Mouse (Mus musculus): ENCODE results near the gene Tango2. TPM values are rescaled to one million over a fixed set of nuclear protein-coding genes. Genes with fewer than 3 reads are reported as not detected.
A peak's percentile ranks its signal among the peaks of the same experiment; 100 is the strongest.

Gene Tango2
- polyA plus RNA-seq, 1 experiment: 22.2 TPM

- H3K27me3 ChIP-seq (ENCODE audit: control insufficient read depth, insufficient read depth, insufficient read length): no peaks in the 10 kb centered on the region
- H3K79me2 ChIP-seq (ENCODE audit: control insufficient read depth, insufficient read depth): no peaks in the 10 kb centered on the region
- no peak overlapping the region for H3K4me2 ChIP-seq (ENCODE audit: low read depth)
- H3K36me3 ChIP-seq (ENCODE audit: control insufficient read depth, insufficient read depth): no peaks in the 10 kb centered on the region
- no peak overlapping the region for H3ac ChIP-seq (ENCODE audit: control insufficient read depth, insufficient read length)
- H3K4me3 ChIP-seq: no peak overlapping the region
- TF ChIP-seq MAX (IDR thresholded peaks at IDR 0.05; ENCODE audit: low read depth) (no peak), CEBPB (IDR thresholded peaks at IDR 0.05; ENCODE audit: insufficient read depth, poor library complexity, severe bottlenecking) (no peak), TCF12 (IDR thresholded peaks at IDR 0.05; ENCODE audit: insufficient read depth, poor library complexity, severe bottlenecking) (no peak), TCF3 (IDR thresholded peaks at IDR 0.05; ENCODE audit: insufficient read length, low read depth) (no peak), MYOG (IDR thresholded peaks at IDR 0.05; ENCODE audit: control insufficient read depth in 1 of 3, insufficient read depth in 1 of 3, insufficient read length in 2 of 3, low read depth in 2 of 3) (no peak), POLR2AphosphoS2 (IDR thresholded peaks at IDR 0.05; ENCODE audit: insufficient read length, low read depth) (no peak), POLR2A (IDR thresholded peaks at IDR 0.05; ENCODE audit: insufficient read length, low read depth) (no peak), SRF (IDR thresholded peaks at IDR 0.05; ENCODE audit: control insufficient read depth, insufficient read length, low read depth) (no peak), E2F4 (IDR thresholded peaks at IDR 0.05; ENCODE audit: insufficient read depth) (no peak), REST (IDR thresholded peaks at IDR 0.05; ENCODE audit: insufficient read depth, insufficient read length) (no peak), MYOD1 (IDR thresholded peaks at IDR 0.05; ENCODE audit: control insufficient read depth in 1 of 3, insufficient read length in 2 of 3, low read depth in 2 of 3) (no peak), USF1 (IDR thresholded peaks at IDR 0.05; ENCODE audit: low read depth) (no peak)
These were observed 31.6 kb upstream of the Tango2 start for GRCm38 (mm10) chr16:18379338-18380001.

GRCm38 (mm10) chr16:18378489-18378888 lies 30.6 kb upstream of the Tango2 start:
- no peak overlapping the region for H3K4me3 ChIP-seq
- TF ChIP-seq TCF12 (IDR thresholded peaks at IDR 0.05; ENCODE audit: insufficient read depth, poor library complexity, severe bottlenecking): no peak
- no peak for TF ChIP-seq USF1 (IDR thresholded peaks at IDR 0.05; ENCODE audit: low read depth)
- TF ChIP-seq MAX (IDR thresholded peaks at IDR 0.05; ENCODE audit: low read depth): no peak
- no peak for TF ChIP-seq E2F4 (IDR thresholded peaks at IDR 0.05; ENCODE audit: insufficient read depth)
- TF ChIP-seq MYOD1 (IDR thresholded peaks at IDR 0.05; ENCODE audit: control insufficient read depth in 1 of 3, insufficient read length in 2 of 3, low read depth in 2 of 3): no peak
- no peak for TF ChIP-seq MYOG (IDR thresholded peaks at IDR 0.05; ENCODE audit: control insufficient read depth in 1 of 3, insufficient read depth in 1 of 3, insufficient read length in 2 of 3, low read depth in 2 of 3)
- TF ChIP-seq CEBPB (IDR thresholded peaks at IDR 0.05; ENCODE audit: insufficient read depth, poor library complexity, severe bottlenecking): no peak
- no peak for TF ChIP-seq SRF (IDR thresholded peaks at IDR 0.05; ENCODE audit: control insufficient read depth, insufficient read length, low read depth)
- TF ChIP-seq POLR2A (IDR thresholded peaks at IDR 0.05; ENCODE audit: insufficient read length, low read depth): no peak
- TF ChIP-seq REST (IDR thresholded peaks at IDR 0.05; ENCODE audit: insufficient read depth, insufficient read length): no peak
- no peak for TF ChIP-seq TCF3 (IDR thresholded peaks at IDR 0.05; ENCODE audit: insufficient read length, low read depth)
- no peak for TF ChIP-seq POLR2AphosphoS2 (IDR thresholded peaks at IDR 0.05; ENCODE audit: insufficient read length, low read depth)
- no peaks in the 10 kb centered on the region for H3K36me3 ChIP-seq (ENCODE audit: control insufficient read depth, insufficient read depth)
- no peaks in the 10 kb centered on the region for H3K79me2 ChIP-seq (ENCODE audit: control insufficient read depth, insufficient read depth)
- H3ac ChIP-seq (ENCODE audit: control insufficient read depth, insufficient read length): no peak overlapping the region
- H3K4me2 ChIP-seq (ENCODE audit: low read depth): no peak overlapping the region
- no peaks in the 10 kb centered on the region for H3K27me3 ChIP-seq (ENCODE audit: control insufficient read depth, insufficient read depth, insufficient read length)

GRCm38 (mm10) chr16:18377203-18377602 lies 29.3 kb upstream of the Tango2 start:
- TF ChIP-seq USF1 (IDR thresholded peaks at IDR 0.05; ENCODE audit: low read depth) (peak; percentile 32), TCF12 (IDR thresholded peaks at IDR 0.05; ENCODE audit: insufficient read depth, poor library complexity, severe bottlenecking) (no peak)
- no peaks in the 10 kb centered on the region for H3K36me3 ChIP-seq (ENCODE audit: control insufficient read depth, insufficient read depth)
- H3K4me3 ChIP-seq: no peak overlapping the region
- no peak overlapping the region for H3ac ChIP-seq (ENCODE audit: control insufficient read depth, insufficient read length)
- H3K79me2 ChIP-seq (ENCODE audit: control insufficient read depth, insufficient read depth): no peaks in the 10 kb centered on the region
- no peaks in the 10 kb centered on the region for H3K27me3 ChIP-seq (ENCODE audit: control insufficient read depth, insufficient read depth, insufficient read length)
- H3K4me2 ChIP-seq (ENCODE audit: low read depth): no peak overlapping the region

DNA sequence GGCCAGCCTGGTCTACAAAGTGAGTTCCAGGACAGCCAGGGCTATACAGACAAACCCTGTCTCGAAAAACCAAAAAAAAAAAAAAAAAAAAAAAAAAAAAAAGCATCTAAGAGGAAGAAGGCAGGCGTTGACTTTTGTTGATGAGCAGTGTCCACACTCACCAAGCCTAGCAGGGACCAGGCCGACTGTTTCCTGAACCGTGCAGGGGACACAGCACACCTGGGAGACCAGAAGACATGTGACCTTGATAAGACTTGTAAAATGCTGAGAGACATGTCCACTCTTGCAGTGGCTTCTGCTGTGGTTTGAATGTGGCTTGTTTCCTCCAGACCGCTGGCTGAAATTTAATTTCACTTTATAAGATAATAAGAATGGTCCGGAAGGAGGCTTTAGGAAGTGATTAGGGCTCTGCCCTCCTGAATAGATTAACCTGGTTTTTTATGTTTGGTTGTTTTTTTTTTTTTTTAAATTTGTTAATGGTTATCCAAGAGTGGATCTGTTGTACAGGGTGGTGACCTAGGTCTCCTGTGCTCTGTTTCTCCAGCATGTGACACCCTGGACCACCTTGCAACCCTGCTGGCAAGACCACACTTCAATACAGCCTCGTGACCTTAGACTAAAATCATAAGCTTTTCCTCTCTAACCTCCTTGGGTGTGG lies 28.5 kb upstream of the Tango2 start:
- no peaks in the 10 kb centered on the region for H3K36me3 ChIP-seq (ENCODE audit: control insufficient read depth, insufficient read depth)
- H3K27me3 ChIP-seq (ENCODE audit: control insufficient read depth, insufficient read depth, insufficient read length): no peaks in the 10 kb centered on the region
- H3ac ChIP-seq (ENCODE audit: control insufficient read depth, insufficient read length): no peak overlapping the region
- H3K4me3 ChIP-seq: no peak overlapping the region
- H3K79me2 ChIP-seq (ENCODE audit: control insufficient read depth, insufficient read depth): no peaks in the 10 kb centered on the region
- no peak overlapping the region for H3K4me2 ChIP-seq (ENCODE audit: low read depth)
- TF ChIP-seq MYOD1 (IDR thresholded peaks at IDR 0.05; ENCODE audit: control insufficient read depth in 1 of 3, insufficient read length in 2 of 3, low read depth in 2 of 3) (no peak), USF1 (IDR thresholded peaks at IDR 0.05; ENCODE audit: low read depth) (no peak), TCF12 (IDR thresholded peaks at IDR 0.05; ENCODE audit: insufficient read depth, poor library complexity, severe bottlenecking) (no peak), REST (IDR thresholded peaks at IDR 0.05; ENCODE audit: insufficient read depth, insufficient read length) (no peak), POLR2A (IDR thresholded peaks at IDR 0.05; ENCODE audit: insufficient read length, low read depth) (no peak)

DNA sequence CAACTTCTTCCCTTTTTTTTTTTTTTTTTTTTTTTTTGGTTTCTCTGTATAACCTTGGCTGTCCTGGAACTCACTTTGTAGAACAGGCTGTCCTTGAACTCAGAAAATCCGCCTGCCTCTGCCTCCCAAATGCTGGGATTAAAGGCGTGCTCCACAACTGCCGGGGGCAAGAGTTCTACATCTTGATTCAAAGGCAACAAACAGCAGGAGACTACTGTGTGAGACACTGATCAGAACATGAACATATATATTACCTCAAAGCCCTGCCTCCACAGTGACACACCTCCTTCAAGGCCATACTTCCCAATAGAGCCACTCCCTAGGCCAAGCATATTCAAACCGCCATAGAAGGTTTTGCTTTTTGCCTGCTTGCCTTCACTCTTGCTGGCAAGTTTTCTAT lies 25.7 kb upstream of the Tango2 start:
- no peak overlapping the region for H3ac ChIP-seq (ENCODE audit: control insufficient read depth, insufficient read length)
- no peaks in the 10 kb centered on the region for H3K79me2 ChIP-seq (ENCODE audit: control insufficient read depth, insufficient read depth)
- H3K4me2 ChIP-seq (ENCODE audit: low read depth): no peak overlapping the region
- H3K4me3 ChIP-seq: no peak overlapping the region
- TF ChIP-seq POLR2A (IDR thresholded peaks at IDR 0.05; ENCODE audit: insufficient read length, low read depth): no peak
- no peak for TF ChIP-seq USF1 (IDR thresholded peaks at IDR 0.05; ENCODE audit: low read depth)
- no peak for TF ChIP-seq MYOD1 (IDR thresholded peaks at IDR 0.05; ENCODE audit: control insufficient read depth in 1 of 3, insufficient read length in 2 of 3, low read depth in 2 of 3)
- TF ChIP-seq SRF (IDR thresholded peaks at IDR 0.05; ENCODE audit: control insufficient read depth, insufficient read length, low read depth): no peak
- TF ChIP-seq TCF12 (IDR thresholded peaks at IDR 0.05; ENCODE audit: insufficient read depth, poor library complexity, severe bottlenecking): no peak
- no peak for TF ChIP-seq E2F4 (IDR thresholded peaks at IDR 0.05; ENCODE audit: insufficient read depth)
- no peak for TF ChIP-seq REST (IDR thresholded peaks at IDR 0.05; ENCODE audit: insufficient read depth, insufficient read length)
- TF ChIP-seq MYOG (IDR thresholded peaks at IDR 0.05; ENCODE audit: control insufficient read depth in 1 of 3, insufficient read depth in 1 of 3, insufficient read length in 2 of 3, low read depth in 2 of 3): no peak
- TF ChIP-seq TCF3 (IDR thresholded peaks at IDR 0.05; ENCODE audit: insufficient read length, low read depth): no peak
- TF ChIP-seq CEBPB (IDR thresholded peaks at IDR 0.05; ENCODE audit: insufficient read depth, poor library complexity, severe bottlenecking): no peak
- TF ChIP-seq POLR2AphosphoS2 (IDR thresholded peaks at IDR 0.05; ENCODE audit: insufficient read length, low read depth): no peak
- no peak for TF ChIP-seq MAX (IDR thresholded peaks at IDR 0.05; ENCODE audit: low read depth)
- no peaks in the 10 kb centered on the region for H3K36me3 ChIP-seq (ENCODE audit: control insufficient read depth, insufficient read depth)
- no peaks in the 10 kb centered on the region for H3K27me3 ChIP-seq (ENCODE audit: control insufficient read depth, insufficient read depth, insufficient read length)
